Mouse (Mus musculus): Measurements from ENCODE around the gene Tmem106c.

DNA sequence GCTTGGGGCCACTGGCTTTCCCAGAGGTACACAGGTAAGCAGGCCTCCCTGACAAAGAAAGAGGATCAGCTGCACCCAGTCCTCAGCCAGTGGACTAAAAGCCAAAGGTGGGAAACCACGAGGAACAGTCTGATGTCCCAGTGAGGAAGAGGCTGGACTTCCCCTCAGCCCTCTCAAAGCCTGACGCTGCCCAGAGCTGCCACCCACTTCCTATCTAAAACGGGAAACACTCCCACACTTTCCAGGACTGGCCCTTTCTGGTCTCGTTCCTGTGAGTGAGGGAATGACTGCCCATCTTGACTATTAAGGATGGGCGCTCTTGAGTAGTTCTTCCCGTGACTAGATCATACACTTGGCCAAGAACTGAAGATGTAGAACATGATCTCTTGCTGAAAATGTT, 36.2 kb upstream of the Tmem106c start:
- TF ChIP-seq CTCF (IDR thresholded peaks at IDR 0.05) (no peak), EP300 (IDR thresholded peaks at IDR 0.05) (no peak)

Measured in lung, postnatal 0 days (tissue).